Mouse (Mus musculus) forebrain, embryonic 11.5 days (tissue): ENCODE results near the gene Mtmr10. TPM values are rescaled to one million over a fixed set of nuclear protein-coding genes. Genes with fewer than 3 reads are reported as not detected.
A peak's percentile ranks its signal among the peaks of the same experiment; 100 is the strongest.

Experiments
- ATAC-seq: fragments of 200-750 bp; cut with Nextera tagmentation; replicated peaks from 2 replicates; pipeline ENCODE4 v1.8.0; 2017; ENCODE audit warnings: moderate TSS enrichment; ENCODE audit not compliant: low FRiP score
- DNase-seq: peaks from one replicate; pipeline ENCODE4 v3.0.0-alpha.2; 2017; ENCODE audit warnings: low spot score
- H3K27ac ChIP-seq: fragments of 300-500 bp; sonication (generic); 2 replicates; pipeline ENCODE4 v1.5.1; 2014; ENCODE audit warnings: low read depth, low read length
- H3K27me3 ChIP-seq: fragments of 300-500 bp; sonication (generic); 2 replicates; pipeline ENCODE4 v1.6.1; 2014; ENCODE audit warnings: mild to moderate bottlenecking, low read length, mixed read lengths; ENCODE audit not compliant: control insufficient read depth, insufficient read depth
- H3K36me3 ChIP-seq: fragments of 300-500 bp; sonication (generic); 2 replicates; pipeline ENCODE4 v1.6.1; 2014; ENCODE audit warnings: mild to moderate bottlenecking, low read length, moderate library complexity, mixed read lengths; ENCODE audit not compliant: control insufficient read depth, insufficient read depth
- H3K4me1 ChIP-seq: fragments of 300-500 bp; sonication (generic); replicated peaks from 2 replicates; pipeline ENCODE4 v1.6.1; 2014; ENCODE audit warnings: low read length, mixed read lengths; ENCODE audit not compliant: control insufficient read depth, insufficient read depth
- H3K4me2 ChIP-seq: fragments of 300-500 bp; sonication (generic); 2 replicates; pipeline ENCODE4 v1.6.1; 2014; ENCODE audit warnings: low read depth, mild to moderate bottlenecking, low read length, moderate library complexity, mixed read lengths; ENCODE audit not compliant: severe bottlenecking
- H3K4me3 ChIP-seq: fragments of 300-500 bp; sonication (generic); 2 replicates; pipeline ENCODE4 v1.5.1; 2014; ENCODE audit warnings: low read depth, low read length
- H3K9ac ChIP-seq: fragments of 300-500 bp; sonication (generic); 2 replicates; pipeline ENCODE4 v1.6.1; 2014; ENCODE audit warnings: low read length
- H3K9me3 ChIP-seq: fragments of 300-500 bp; sonication (generic); 2 replicates; pipeline ENCODE4 v1.6.1; 2016; ENCODE audit warnings: low read length, mixed read lengths; ENCODE audit not compliant: control insufficient read depth
- WGBS: fragments of 180-500 bp; shearing (Covaris S2); extraction: QIAGEN DNeasy Blood & Tissue Kit; methylation state at CpG from one replicate; pipeline ENCODE4 v1.1.7; 2014; 5-methylcytosine and 5-hydroxymethylcytosine counted together
- polyA plus RNA-seq: library from polyadenylated mRNA; unstranded; fragments of >200 nt; fragmentation: Nextera tagmentation; extraction: Ambion mirVana; gene quantifications from 2 replicates; pipeline ENCODE4 v1.2.1, GENCODE M21; 2014

Gene Mtmr10
- 10.8 and 13.8 TPM in 2 replicates for polyA plus RNA-seq

DNA sequence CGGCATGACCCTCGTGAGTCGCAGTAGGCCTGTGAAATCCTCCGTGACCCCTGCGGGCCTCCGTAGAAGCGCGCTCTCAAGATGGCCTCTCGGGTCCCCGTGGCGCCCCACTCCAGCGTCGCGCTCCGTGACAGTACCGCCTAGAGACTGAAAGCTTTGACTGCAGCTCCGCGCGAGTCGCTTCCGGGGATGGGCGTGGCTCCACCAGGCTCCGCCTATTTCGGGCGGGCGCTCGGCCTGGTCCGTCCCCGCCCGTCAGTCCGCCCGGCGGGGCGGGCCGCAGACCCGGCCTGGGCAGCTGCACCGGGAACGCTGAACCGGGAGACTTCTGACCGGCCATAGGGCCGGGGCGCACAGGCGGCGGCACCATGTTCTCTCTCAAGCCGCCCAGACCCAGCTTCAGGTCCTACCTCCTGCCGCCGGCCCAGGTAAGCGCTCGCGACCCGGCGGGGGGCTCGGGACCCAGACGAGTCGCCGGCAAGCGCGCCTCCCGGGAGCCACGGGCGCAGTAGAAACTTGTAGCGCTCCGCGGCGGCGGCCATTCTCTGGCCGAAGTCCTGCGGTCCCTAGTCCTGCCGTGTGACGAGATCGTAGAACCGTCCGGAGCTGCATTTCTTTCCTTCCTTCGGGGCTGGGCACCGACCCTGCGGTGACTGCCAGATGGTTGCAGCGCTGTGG, at the start of gene Mtmr10:
TSS of gene Mtmr10 (plus strand) at position 240 of the 678 bp plus-strand sequence.
- H3K4me1 ChIP-seq: no peaks in the 10 kb centered on the region
- DNase-seq (peak; percentile 98), ATAC-seq (peak; percentile 98)
- no peaks in the 10 kb centered on the region for H3K27me3 ChIP-seq
- H3K9ac ChIP-seq: peak within 1 kb of the TSS; percentile 77
- WGBS: under 1% methylated on average over 75 of the region's 77 CpGs
- H3K4me3 ChIP-seq: peak within 1 kb of the TSS; percentile 85
- H3K4me2 ChIP-seq: peak within 1 kb of the TSS; percentile 52
- no peaks in the 10 kb centered on the region for H3K9me3 ChIP-seq
- H3K27ac ChIP-seq: peak within 1 kb of the TSS; percentile 41; the same call in 1 of the 2 replicates
- H3K36me3 ChIP-seq: no peaks in the 10 kb centered on the region

- no peaks in the 10 kb centered on the region for H3K27me3 ChIP-seq
- no peak overlapping the region for H3K27ac ChIP-seq
- WGBS: 91% methylated on average over 8 of the region's 8 CpGs
- H3K4me1 ChIP-seq: no peaks in the 10 kb centered on the region
- H3K4me3 ChIP-seq: no peak overlapping the region
- no peaks in the 10 kb centered on the region for H3K36me3 ChIP-seq
- no peaks in the 10 kb centered on the region for H3K9me3 ChIP-seq
- H3K9ac ChIP-seq: no peak overlapping the region
- no peak for DNase-seq
- ATAC-seq: no peak
- H3K4me2 ChIP-seq: no peak overlapping the region
Observed at GRCm38 (mm10) chr7:64237747-64238146, 49.7 kb upstream of the Mtmr10 start.

- Histone ChIP-seq H3K9me3 (no peaks in the 10 kb centered on the region), H3K4me2 (no peak overlapping the region), H3K36me3 (no peaks in the 10 kb centered on the region), H3K27me3 (no peaks in the 10 kb centered on the region), H3K4me1 (no peaks in the 10 kb centered on the region), H3K4me3 (no peak overlapping the region), H3K9ac (no peak overlapping the region), H3K27ac (no peak overlapping the region)
- ATAC-seq: no peak
- no peak for DNase-seq
- WGBS: 90% methylated on average over 7 of the region's 7 CpGs
Observed at GRCm38 (mm10) chr7:64238410-64239086, 48.9 kb upstream of the Mtmr10 start.

GRCm38 (mm10) chr7:64239138-64239805, 48.2 kb upstream of the Mtmr10 start:
- no peak overlapping the region for H3K9ac ChIP-seq
- no peaks in the 10 kb centered on the region for H3K9me3 ChIP-seq
- no peaks in the 10 kb centered on the region for H3K36me3 ChIP-seq
- no peak for DNase-seq
- H3K4me1 ChIP-seq: no peaks in the 10 kb centered on the region
- no peak overlapping the region for H3K4me3 ChIP-seq
- H3K4me2 ChIP-seq: no peak overlapping the region
- no peak for ATAC-seq
- no peak overlapping the region for H3K27ac ChIP-seq
- WGBS: 87% methylated on average over 9 of the region's 9 CpGs
- no peaks in the 10 kb centered on the region for H3K27me3 ChIP-seq

GRCm38 (mm10) chr7:64239806-64240315, 47.6 kb upstream of the Mtmr10 start:
- no peaks in the 10 kb centered on the region for H3K27me3 ChIP-seq
- no peaks in the 10 kb centered on the region for H3K9me3 ChIP-seq
- DNase-seq (no peak), ATAC-seq (no peak)
- H3K27ac ChIP-seq: no peak overlapping the region
- 81% methylated on average over 4 of the region's 4 CpGs for WGBS
- no peak overlapping the region for H3K4me2 ChIP-seq
- no peaks in the 10 kb centered on the region for H3K4me1 ChIP-seq
- no peaks in the 10 kb centered on the region for H3K36me3 ChIP-seq
- no peak overlapping the region for H3K4me3 ChIP-seq
- H3K9ac ChIP-seq: no peak overlapping the region

DNA sequence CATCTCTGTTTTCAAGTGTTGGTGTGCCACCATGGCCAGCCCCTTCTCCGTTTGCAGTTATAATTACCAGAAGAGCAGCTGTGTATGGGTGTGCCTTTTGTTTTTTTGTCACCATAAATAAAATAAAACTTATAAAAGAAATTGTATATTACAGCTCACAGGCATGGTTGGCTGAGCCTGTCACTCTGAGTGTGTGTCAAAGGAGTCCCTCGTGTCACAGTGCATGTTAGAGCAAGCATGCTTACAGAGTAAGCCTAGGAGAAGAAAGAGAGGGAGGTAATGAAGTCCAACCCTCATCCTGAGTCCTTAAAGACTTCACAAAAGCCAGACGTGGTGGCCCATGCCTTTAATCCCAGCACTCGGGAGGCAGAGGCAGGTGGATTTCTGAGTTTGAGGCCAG, 45.0 kb upstream of the Mtmr10 start:
- H3K9ac ChIP-seq: no peak overlapping the region
- H3K4me1 ChIP-seq: no peaks in the 10 kb centered on the region
- H3K36me3 ChIP-seq: no peaks in the 10 kb centered on the region
- ATAC-seq (no peak), DNase-seq (no peak)
- no peak overlapping the region for H3K4me2 ChIP-seq
- H3K4me3 ChIP-seq: no peak overlapping the region
- H3K9me3 ChIP-seq: no peaks in the 10 kb centered on the region
- no peaks in the 10 kb centered on the region for H3K27me3 ChIP-seq
- WGBS: 82% methylated on average over 4 of the region's 4 CpGs
- no peak overlapping the region for H3K27ac ChIP-seq

DNA sequence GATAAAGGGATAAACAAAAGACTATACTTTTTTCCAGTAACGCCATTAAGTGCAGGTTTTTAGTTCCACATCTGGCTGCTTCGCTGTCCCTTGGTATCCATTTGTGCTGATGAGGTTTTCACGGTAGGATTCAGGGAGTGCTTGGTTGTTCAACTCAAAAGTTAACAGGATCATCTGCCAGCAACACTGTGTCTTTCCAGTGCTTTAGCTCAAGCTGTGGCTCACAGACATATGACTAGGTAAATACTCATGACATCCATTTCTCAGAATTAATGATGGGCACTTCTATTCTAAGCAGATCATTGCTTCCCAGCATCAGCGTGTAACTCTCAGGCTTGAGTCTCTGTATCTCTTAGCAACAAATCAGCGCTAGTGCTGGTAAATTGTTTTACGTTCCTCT, 43.1 kb upstream of the Mtmr10 start:
- Histone ChIP-seq H3K27me3 (no peaks in the 10 kb centered on the region), H3K4me3 (no peak overlapping the region), H3K36me3 (no peaks in the 10 kb centered on the region), H3K4me2 (no peak overlapping the region), H3K27ac (no peak overlapping the region), H3K9ac (no peak overlapping the region), H3K9me3 (no peaks in the 10 kb centered on the region), H3K4me1 (no peaks in the 10 kb centered on the region)
- ATAC-seq (no peak), DNase-seq (no peak)
- 89% methylated on average over 6 of the region's 6 CpGs for WGBS

DNA sequence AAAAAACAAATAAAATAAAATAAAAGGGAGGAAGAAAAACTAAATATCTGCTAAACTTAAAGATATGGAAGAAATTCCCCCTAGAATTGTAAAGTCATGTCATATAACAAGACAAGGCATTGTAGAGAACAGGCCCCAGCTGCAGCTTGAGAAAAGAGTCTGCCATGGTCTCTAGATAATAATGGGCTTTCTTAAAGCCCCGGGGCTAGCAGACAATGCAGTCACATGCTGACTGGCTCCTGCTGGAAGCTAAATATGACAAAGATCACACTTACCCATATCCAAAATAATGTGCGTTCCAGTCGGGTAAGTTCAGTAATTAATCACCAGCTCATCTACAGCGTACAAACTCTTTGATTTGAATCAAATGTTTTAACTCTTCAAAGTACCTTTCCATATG, 40.7 kb upstream of the Mtmr10 start:
- ATAC-seq: no peak
- H3K9ac ChIP-seq: no peak overlapping the region
- no peak overlapping the region for H3K4me2 ChIP-seq
- H3K4me3 ChIP-seq: no peak overlapping the region
- H3K36me3 ChIP-seq: no peaks in the 10 kb centered on the region
- H3K27me3 ChIP-seq: no peaks in the 10 kb centered on the region
- H3K27ac ChIP-seq: no peak overlapping the region
- no peaks in the 10 kb centered on the region for H3K9me3 ChIP-seq
- 64% methylated on average over 4 of the region's 4 CpGs for WGBS
- DNase-seq: no peak
- H3K4me1 ChIP-seq: no peaks in the 10 kb centered on the region
